Mouse (Mus musculus): ENCODE results near the gene Cxcl16.
"Not testable (repeated sequence)": the region's sequence is repeated elsewhere in the genome, so short reads cannot be mapped to it uniquely, and the experiment has no call there.

Gene Cxcl16

DNA sequence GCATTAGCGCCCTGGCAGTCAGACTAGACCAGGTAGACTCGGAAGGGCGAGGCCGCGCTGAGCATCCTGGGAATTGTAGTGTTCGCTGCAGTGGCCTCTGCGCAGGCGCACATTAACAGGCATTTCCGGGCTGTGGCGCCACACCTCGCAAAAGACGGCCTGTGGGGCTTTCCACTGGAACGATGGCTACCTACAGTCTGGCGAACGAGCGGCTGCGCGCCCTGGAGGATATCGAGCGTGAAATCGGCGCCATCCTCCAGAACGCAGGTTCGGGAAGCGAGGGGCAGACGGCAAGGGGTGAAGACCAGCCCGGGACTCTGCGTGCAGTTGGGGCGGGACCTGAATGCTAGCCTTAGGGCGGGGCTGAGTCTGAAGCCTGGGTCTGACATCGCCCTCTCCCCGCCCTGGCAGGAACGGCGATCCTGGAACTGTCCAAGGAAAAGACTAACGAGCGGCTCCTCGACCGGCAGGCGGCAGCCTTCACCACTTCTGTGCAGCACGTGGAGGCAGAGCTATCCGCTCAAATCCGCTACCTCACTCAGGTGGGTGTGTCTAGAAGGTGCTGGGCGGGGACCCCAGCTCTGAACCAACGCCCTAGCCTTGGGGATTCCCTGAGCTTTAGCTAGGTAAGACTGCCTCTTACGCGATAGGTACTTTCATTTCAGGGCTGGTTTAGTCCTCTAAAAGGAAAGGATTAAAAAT, 7.8 kb downstream of the Cxcl16 start, which contains the start of gene Med11:
TSS of gene Med11 (plus strand) at position 123 of the 702 bp plus-strand sequence.
- DNase-seq: peak; percentile 98 to 99

DNA sequence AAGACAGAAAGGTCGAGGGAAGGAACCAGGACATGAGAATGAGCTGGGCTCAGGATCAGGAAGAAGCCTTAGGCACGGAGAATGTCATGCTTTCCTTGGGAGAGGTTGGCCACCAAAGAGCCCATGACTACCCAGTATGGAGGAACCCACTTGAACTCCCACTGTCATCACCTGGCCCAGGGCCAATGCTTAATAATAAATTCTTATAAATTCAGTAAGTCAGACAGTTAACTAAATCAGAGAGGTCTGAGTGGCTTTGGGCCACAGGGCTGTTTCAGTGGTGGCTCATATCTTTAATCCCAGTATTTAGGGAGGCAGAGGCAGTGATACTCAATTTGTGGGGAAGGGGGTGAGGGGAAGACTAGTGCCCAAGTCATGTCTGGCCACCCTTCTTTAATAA, 8.9 kb downstream of the Cxcl16 start:
- peak; percentile 36 to 46 for DNase-seq

GRCm38 (mm10) chr11:70447373-70447772, 12.4 kb downstream of the Cxcl16 start:
- DNase-seq: no peak

GRCm38 (mm10) chr11:70446756-70447155, 13.0 kb downstream of the Cxcl16 start:
- DNase-seq: no peak

DNA sequence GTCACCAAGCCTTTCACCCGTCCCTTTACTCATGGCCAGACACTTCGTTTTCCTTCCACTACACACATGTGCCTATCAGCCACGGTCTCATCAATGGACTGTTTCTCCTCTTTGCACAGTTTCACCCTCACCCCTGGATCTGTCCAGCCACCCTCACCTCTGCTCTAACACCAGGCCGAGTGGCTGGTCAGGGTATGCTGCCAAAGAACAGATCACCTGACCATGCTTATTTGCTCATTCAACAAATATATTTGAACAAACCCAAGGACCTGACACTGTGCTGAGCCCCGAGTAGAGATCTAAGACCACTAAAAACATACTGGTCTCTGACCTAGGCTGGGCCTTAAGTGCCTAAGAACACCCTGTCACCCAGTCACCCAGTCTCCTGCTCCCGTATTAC, 15.1 kb downstream of the Cxcl16 start:
- no peak for DNase-seq

DNA sequence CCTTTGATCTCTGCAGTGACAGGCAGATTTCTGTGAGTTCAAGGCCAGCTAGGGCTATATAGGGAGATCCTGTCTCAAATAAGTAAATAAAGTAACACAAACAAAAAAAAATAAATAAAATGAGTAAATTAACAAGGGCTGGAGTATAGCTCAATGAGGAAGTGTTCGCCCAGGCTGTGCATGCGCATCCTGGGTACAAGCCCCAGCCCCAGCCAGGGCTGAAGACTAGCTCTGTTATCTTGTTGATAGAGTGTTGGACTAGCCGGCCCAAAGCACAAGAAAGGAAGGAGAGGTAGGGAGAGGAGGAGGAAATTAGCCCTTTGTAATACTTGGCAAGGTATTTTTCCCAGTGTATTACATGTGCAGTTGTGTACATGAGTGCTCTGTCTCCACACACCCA, 15.8 kb downstream of the Cxcl16 start:
- no peak for DNase-seq

DNA sequence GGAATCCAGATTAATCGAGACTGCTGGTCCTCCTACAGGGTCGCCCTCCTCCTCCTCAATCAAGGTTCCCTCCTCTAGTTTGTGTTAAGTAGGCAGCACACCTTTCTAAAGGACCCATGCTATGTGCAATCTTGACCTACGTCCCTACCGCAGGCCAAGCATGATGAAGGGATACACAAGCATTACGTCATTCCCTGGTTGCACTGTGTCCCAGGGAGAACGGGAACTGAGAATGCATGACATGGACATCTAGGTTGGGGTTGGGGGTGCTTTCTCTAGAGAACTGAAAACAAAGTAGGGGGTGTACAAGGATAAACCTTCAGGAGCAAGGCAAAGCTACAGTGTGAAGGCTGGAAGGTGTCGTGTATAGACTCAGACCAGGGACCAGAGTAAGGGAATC, 17.9 kb downstream of the Cxcl16 start:
- no peak for DNase-seq

GRCm38 (mm10) chr11:70440637-70441036, 19.1 kb downstream of the Cxcl16 start:
- DNase-seq: no peak

GRCm38 (mm10) chr11:70438728-70439374, 20.9 kb downstream of the Cxcl16 start:
- no peak for DNase-seq

DNA sequence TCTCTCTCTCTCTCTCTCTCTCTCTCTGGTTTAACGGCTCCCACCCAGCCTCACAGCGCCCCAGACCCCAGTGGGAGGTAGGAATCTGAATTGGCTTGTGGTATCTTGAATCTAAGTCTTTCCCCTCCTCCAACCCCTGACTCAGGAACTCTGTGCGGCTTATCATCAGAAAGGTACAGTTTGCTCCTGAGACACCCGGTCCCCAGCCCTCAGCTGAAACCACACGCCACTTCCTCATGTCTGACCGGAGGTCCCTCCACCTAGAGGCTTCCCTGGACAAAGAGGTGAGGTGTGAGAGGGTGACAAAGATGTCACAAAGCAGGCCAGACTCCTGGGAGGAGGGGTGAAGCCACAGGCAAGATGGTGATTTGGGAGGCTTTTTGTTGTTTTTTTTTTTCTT, 22.4 kb downstream of the Cxcl16 start:
- DNase-seq: no peak

GRCm38 (mm10) chr11:70435476-70435875, 24.3 kb downstream of the Cxcl16 start:
- DNase-seq: no peak

DNA sequence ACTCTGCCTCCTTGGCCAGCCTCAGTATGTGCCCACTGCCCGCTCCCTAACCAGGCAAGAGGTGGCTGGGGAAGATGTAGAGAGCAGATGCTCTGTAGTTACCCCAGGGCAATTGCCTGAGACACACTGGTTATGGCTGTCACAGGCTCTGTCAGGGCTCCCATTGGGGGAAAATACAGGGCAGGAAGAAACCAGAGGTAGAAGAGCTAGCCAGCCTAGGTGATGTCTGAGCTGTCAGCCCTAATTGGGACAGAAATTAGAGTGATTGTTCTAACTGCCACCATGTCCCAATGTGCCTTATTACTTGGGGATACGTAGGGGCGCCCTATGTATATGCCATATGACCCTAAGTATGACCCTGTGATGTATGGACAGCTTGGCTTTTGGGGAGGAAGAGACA, 25.8 kb downstream of the Cxcl16 start:
- no peak for DNase-seq

DNA sequence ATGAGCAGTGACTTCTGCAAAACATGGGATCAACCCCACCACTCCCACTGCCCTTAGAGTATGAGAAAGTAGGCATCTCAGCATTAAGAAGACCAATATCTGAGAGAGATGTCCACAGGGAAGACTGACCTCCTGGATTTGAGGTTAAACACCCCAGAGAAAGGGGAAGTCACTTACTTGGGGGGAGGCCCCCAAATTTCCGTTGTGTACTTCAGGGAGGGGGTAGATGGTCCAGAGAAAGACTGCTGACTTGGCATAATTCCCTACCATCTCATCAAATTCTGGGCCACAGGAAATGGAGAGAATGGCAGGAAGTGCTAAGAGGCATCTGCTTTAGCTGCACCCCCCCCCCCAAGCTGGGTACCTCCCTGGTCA, 26.2 kb downstream of the Cxcl16 start:
- DNase-seq: peak in 1 of 2 experiments; percentile 25

DNA sequence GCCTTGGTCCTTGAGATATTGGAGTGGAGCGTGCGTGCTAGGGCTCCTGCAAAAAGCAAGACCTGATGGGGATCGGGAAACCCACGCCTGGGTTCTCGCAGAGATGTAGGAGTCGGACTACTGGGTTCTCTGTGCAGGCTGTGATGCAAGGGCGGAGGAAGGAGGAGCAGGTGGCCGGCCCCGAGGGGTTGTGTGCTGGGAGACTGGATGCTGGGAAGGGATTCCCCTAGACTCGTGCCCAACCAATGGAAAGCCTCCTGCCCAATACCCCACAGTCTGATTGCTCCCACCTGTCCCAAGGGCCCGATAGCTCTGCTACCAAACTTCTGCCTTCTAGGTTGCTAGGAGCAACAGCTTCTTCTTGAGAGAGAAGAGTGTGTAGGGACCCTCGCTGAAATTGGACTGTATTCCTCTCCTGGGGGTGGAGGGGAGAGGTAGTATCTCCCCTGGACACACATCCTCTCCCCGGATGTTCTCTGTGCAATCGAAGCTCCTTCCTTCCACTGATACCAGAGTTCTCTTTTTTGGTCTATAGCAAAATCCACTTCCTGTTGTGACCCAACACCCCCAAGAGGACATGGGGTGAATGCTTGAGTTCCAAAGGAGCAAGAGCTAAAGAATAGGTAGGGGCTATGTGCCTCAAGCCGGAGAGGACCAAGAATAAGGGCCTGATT, 26.8 kb downstream of the Cxcl16 start:
- no peak for DNase-seq

DNA sequence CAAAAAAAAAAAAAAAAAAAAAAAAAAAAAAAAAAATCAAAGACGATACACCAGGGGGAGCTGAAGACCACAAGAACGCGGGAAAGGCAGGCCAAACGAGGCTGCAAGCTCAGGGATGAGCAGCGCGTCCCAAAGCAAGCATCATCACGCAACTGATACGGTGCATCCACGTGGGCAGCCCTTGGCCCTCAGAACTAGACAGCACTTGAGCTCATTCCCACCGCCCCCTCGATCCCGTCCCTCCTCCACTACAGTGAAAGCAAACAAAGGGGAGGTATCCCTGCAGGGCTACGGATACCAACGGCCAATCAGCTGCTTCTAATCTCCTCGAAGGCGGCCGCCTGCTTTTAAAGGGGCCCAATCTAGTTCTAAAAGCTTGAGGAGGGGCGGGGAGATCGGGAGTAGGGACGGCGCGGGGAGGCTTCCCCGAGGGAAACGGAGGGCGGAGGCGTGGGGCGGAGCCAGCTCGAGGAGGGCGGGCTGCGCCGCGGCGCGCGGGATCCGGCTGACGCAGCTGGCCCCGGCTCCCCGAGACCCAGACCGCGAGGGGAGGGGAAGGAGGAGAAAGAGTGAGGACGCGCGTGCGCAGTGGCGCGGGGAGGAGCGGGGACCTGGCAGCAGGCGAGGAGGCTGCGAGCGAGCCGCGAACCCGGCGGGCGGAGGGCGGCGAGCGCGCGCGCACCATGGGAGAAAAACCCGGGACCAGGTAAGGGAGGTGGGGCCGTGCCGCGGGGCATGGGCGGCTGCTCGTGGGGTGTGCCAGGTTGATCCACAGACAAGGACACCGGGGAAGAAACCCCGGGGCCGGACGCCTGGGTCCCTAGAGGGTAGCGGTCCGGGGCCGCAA, 27.5 kb downstream of the Cxcl16 start, which contains the start of gene Arrb2:
TSS of gene Arrb2 (plus strand) at position 588 of the 847 bp plus-strand sequence.
- peak; percentile 99 for DNase-seq

- peak in 1 of 2 experiments; percentile 38 for DNase-seq
Measured at GRCm38 (mm10) chr11:70431574-70431973, 28.2 kb downstream of the Cxcl16 start.

- DNase-seq: not testable (repeated sequence)
Measured at GRCm38 (mm10) chr11:70426598-70426997, 33.2 kb downstream of the Cxcl16 start.

DNA sequence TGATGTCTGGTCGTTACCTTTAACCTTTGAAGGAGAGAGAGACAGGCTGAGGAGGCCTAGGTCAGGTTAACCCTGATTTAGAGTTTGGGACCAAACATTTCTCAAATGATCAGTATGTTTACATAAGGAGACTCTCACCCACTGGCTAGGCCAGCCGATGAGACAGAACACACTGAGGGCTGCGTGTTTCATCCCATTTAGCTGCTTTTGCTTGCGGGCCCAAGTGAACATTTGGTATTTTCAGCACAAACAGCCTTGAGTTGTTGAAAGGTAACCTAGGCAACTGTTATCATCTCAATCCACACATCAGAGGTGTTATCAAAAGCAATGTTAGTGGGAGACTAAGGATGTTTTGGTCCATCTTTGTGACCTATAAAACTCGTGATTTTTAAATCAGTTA, 40.3 kb downstream of the Cxcl16 start:
- DNase-seq: no peak

- no peak for DNase-seq
Measured at GRCm38 (mm10) chr11:70418199-70418598, 41.6 kb downstream of the Cxcl16 start.

DNA sequence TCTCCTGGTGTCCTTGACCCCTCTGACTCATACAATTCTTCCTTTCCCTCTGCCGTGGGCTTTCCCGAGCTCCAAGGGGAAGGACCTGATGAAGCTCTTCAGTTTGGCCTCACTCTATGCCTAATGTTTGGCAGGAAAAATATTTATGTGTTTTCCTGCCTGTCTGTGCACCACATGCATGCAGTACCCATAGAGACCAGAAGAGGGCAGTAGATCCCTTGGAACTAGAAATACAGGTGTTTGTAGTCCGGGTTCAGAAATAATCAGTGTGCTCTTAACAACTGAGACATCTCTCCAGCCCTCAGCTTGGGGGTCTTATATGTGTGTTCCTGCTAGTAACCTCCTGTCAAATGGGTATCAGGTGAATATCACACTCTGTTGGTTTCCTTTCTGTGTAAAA, 45.8 kb downstream of the Cxcl16 start:
- DNase-seq: peak; percentile 86 to 93

DNA sequence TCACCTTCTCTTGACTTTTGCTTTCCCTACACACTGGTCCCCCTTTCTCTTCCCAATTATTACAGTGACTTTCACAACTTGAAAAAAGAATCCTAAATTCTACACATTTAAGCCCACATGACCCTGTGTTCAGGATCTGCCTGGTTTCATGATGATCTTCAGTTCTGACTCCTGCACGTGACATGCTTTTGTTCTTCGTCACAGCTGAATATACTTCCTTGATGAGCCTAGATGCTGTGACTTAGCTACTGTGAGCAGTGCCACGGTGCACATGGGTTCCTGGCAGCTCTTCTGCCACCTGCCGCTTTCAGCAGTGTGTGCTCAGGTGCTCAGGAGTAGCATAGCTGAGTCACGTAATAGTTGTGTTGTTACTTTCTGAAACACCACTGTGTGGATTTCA, 47.2 kb downstream of the Cxcl16 start:
- DNase-seq: no peak

DNA sequence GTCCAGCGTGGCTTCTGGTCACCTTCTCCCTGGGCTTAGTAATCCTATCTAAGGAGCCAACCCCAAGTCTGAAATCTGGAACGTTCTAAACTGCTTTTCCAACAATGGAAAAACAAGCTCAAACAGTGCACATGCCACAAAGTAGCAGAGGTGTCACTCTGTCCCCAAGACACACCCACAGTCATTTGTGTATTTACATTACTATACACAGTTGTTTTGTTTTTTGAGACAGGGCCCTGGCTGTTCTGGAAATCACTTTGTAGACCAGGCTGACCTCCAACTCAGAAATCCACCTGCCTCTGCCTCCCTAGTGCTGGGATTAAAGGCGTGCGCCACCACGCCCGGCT, 49.5 kb downstream of the Cxcl16 start:
- DNase-seq: no peak
